Mouse (Mus musculus): Measurements from ENCODE around the gene Akip1. TPM values are rescaled to one million over a fixed set of nuclear protein-coding genes. Genes with fewer than 3 reads are reported as not detected.

Akip1 gene
- total RNA-seq, 2 experiments from 2014 or later, result 12.7 to 12.8 TPM

- no peak for DNase-seq (ENCODE audit: low spot score)
- intact Hi-C loops (cut with DNase I), result no loop called here
Measured at GRCm38 (mm10) chr7:109704016-109704377, 507 bp downstream of the Akip1 start.

GRCm38 (mm10) chr7:109704461-109704860 is 971 bp downstream of the Akip1 start:
- DNase-seq (ENCODE audit: low spot score), result no peak
- intact Hi-C loops (cut with DNase I), result no loop called here

DNA sequence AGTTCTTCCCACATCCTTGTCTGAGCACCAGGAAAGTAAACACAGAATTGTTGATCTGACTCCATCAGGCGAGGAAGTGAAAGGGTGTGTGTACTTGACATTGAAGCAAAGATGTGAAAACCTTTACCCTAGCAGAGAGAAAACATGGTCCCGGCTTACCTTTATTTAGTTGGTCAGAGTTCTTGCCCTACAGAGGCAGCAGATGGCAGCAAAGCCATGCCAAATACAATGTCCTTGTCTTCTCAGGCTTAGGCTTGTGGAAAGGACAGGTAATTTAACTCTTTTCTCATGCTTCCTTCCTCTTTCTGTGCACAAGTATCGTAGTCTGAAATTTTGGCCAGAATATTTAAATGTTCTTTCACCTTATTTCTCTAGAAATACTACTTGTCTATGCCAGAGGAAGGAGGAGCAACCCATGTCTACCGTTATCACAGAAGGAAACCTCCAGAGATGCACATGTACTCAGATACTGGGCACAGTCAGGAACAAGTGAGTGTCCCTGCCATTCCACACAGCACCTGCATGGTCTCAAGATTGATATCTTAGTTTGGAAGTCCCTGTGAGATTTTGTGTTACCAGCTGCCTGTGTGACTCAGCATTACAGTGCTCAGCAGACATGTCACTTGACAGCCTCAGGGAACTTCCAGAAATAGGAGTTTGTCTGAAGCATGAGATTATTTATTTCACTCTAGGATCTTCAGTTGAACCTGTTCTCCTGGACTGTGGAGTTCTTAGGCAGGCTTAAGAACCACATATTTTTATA is 3.7 kb downstream of the Akip1 start:
- no peak for DNase-seq (ENCODE audit: low spot score)

GRCm38 (mm10) chr7:109708961-109709382 is 5.5 kb downstream of the Akip1 start:
- intact Hi-C loops (cut with DNase I), result loop anchor here (5.0 kb wide), 3 partner anchors 182 to 373 kb away; no protein-coding TSS in a partner anchor

More for the DNA sequence above, 3.7 kb downstream of the Akip1 start:
- intact Hi-C loops (cut with DNase I), result loop anchor here (5.0 kb wide), 3 partner anchors 180 to 375 kb away; no protein-coding TSS in a partner anchor

DNA sequence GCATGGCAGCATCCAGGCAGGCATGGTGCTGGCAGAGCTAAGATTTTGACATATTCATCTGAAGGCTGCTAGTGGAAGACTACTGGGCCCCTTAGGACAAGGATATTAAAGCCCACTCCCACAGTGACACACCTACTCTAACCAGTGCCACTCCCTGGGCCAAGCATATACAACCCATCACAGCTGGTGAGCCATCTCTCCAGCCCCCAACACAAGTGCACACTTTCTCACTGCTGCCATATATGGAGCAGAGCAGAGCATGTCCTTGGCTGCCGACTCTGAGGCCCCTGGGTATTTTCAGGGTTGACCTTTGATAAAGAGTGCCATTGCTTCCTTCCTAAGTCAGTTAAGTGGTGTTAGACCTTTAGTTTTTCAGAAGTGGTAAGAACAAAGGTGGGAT is 6.6 kb downstream of the Akip1 start:
- intact Hi-C loops (cut with DNase I), result no loop called here
- DNase-seq (ENCODE audit: low spot score), result no peak

More at GRCm38 (mm10) chr7:109708961-109709382, 5.5 kb downstream of the Akip1 start:
- peak; percentile 49 for DNase-seq (ENCODE audit: low spot score)

GRCm38 (mm10) chr7:109712198-109712597 is 8.7 kb downstream of the Akip1 start:
- DNase-seq (ENCODE audit: low spot score), result no peak
- intact Hi-C loops (cut with DNase I), result no loop called here

GRCm38 (mm10) chr7:109713434-109713982 is 10.0 kb downstream of the Akip1 start:
- intact Hi-C loops (cut with DNase I), result no loop called here
- no peak for DNase-seq (ENCODE audit: low spot score)

GRCm38 (mm10) chr7:109719286-109719685 is 15.8 kb downstream of the Akip1 start:
- intact Hi-C loops (cut with DNase I), result no loop called here
- no peak for DNase-seq (ENCODE audit: low spot score)

GRCm38 (mm10) chr7:109722618-109723017 is 19.1 kb downstream of the Akip1 start:
- intact Hi-C loops (cut with DNase I), result no loop called here
- no peak for DNase-seq (ENCODE audit: low spot score)

- intact Hi-C loops (cut with DNase I), result no loop called here
- DNase-seq (ENCODE audit: low spot score), result no peak
Measured at GRCm38 (mm10) chr7:109723114-109723513, 19.6 kb downstream of the Akip1 start.

DNA sequence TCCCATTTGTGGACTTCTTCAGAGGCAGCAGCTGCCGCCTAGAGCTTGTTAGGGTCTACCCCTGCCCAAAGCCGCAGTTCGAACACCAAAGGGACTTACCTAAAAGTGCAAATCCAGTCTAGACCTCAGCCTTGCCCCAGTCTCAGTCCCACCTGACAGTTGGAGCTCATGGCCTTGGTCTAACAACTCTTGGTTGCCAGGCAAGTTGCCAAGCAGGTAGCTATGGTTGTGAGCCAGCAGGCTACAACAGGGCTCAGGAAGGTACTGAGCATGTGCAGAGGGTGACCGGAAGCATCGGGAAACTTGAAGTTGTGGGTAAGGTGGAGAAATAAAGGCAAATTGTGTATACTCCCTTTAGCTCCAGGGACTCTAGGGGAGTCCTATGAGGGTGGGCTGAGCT is 20.2 kb downstream of the Akip1 start, which contains the start of gene BC051019:
TSS of gene BC051019 (minus strand) at position 154 of the 400 bp plus-strand sequence.
- intact Hi-C loops (cut with DNase I), result no loop called here
- DNase-seq (ENCODE audit: low spot score), result no peak

- intact Hi-C loops (cut with DNase I), result no loop called here
- DNase-seq (ENCODE audit: low spot score), result no peak
Measured at GRCm38 (mm10) chr7:109731626-109732025, 28.1 kb downstream of the Akip1 start, which contains the start of gene Ascl3. TSS of gene Ascl3 (minus strand) at chr7:109731726.

- DNase-seq (ENCODE audit: low spot score), result no peak
- intact Hi-C loops (cut with DNase I), result no loop called here
Measured at GRCm38 (mm10) chr7:109734806-109735205, 31.3 kb downstream of the Akip1 start.

DNA sequence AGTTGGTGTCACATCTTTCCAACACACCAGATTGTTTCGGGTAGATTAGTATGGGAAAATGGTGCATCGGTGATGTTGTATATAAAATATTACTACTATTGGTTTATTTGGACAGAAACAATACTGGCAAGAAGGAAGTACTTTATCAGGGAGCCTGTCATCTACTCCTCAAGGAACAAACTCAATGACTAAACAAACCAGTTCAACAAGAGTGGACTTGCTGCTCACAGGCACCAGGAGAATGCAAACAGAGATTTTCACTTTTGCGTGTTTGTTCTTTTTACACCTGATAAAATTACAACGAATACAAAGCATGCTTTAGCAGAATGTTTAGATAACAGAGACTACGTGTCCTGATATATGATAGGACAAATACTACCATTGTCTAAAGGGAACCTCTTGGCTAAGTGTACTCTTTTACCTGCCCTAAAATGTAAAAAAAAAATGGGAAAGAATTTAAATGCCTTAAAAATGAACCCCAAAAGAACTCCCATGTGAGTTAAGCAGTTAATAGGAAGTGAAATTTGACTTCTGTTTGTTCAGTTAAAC is 36.4 kb downstream of the Akip1 start:
- DNase-seq (ENCODE audit: low spot score), result no peak
- intact Hi-C loops (cut with DNase I), result no loop called here

DNA sequence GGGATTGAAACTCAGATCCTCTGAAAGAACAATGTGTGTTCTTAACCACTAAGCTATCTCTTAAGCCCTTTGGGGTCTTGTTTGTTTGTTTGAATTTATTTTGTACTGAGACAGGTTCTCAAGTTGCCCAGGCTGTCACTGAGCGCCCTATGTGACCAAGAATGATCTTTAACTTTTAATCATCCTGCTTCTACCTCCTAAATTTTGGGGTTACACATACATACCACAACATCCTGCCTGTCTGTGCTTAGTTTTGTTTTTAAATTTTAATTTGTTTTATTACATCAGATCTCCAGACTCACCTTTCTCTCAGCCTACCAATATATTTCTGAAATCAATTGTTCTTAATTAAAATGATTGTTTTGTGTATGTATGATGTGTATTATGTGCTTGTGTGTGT is 37.6 kb downstream of the Akip1 start:
- intact Hi-C loops (cut with DNase I), result no loop called here
- DNase-seq (ENCODE audit: low spot score), result no peak

DNA sequence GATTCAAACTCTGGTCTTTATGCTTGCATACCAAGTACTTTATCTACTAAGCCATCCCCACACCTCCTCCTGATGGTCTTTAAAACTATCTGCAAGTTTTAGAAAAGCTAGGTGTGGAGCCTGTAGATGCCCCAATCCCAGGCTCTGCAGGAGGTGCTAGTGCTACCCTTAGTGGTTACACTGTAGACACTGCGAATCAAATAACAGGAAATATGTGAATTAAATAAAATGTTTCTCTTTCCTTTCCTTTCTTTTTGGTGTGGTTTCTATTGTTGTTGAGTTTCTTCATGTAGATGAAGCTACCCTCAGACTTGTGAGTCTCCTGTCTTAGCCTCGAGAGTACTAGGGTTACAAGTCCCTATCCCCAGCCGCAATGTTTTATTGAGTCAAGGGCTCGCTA is 38.2 kb downstream of the Akip1 start:
- no peak for DNase-seq (ENCODE audit: low spot score)
- intact Hi-C loops (cut with DNase I), result no loop called here

DNA sequence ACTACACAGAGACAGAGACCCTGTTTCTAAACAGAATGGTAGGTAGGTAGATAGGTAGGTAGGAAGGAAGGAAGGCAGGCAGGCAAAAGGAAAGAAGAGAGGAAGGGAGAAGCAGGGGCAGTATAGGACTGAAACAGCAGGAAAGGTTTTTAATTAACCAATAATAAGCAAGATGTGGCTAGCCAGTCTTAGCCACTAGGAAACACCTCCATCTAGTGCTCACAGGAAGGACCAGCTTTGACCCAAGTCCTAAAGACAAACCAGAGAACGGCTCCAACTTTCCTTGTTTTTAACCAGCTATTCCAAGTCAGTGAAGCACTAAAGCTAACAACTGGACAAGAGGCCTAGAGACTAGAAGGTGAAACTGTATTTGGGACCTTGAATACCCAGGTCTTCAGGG is 44.3 kb downstream of the Akip1 start:
- intact Hi-C loops (cut with DNase I), result no loop called here
- no peak for DNase-seq (ENCODE audit: low spot score)

- DNase-seq (ENCODE audit: low spot score), result no peak
- intact Hi-C loops (cut with DNase I), result no loop called here
Measured at GRCm38 (mm10) chr7:109751427-109752007, 48.0 kb downstream of the Akip1 start.

DNA sequence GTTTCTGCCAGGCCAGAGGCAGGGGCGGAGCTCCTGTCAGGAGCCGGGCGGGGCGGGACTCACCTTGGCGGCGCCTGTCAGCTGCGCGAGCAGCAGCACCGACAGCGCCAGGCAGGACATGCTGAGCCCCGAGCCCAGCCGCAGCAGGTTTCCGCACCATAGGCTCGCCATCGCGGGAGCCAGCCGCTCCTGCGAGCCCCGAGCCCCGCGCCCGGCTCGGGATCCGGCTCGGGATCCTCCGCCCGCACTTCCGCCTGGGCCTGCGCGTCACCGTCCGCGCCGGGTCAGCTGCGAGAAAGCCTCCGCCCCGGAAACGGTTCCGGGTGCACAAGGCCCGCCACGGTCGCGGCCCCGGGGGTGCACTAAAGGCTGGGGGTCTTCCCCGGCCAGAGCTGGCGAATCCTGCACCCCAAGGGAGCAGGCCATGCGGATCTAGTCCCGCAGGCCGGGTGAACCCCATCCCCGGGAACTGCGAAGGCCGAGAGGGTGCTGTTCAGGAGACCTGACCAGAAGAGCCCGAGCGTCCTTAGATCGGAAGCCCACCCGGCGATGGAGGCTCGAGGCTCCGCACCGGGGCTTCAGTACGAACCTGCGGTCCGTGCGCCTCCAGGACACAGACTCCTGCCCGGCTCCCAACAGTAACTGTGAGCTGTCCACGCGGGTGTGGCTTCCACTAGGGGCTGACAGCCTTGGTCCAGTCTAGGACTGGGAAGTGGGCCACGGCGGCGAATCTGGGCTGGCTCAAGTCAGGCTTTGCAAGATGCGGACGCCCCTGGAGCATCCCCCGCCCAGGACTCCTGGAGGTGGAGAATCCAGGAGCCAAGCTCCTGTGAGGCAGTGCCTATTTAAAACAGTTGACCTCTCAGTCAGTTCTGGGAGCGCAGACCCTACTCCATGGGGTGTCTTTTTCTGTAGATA is 48.8 kb downstream of the Akip1 start, which contains the start of gene Tmem9b:
TSS of gene Tmem9b (minus strand) at position 868 of the 918 bp plus-strand sequence.
- intact Hi-C loops (cut with DNase I), result no loop called here

DNA sequence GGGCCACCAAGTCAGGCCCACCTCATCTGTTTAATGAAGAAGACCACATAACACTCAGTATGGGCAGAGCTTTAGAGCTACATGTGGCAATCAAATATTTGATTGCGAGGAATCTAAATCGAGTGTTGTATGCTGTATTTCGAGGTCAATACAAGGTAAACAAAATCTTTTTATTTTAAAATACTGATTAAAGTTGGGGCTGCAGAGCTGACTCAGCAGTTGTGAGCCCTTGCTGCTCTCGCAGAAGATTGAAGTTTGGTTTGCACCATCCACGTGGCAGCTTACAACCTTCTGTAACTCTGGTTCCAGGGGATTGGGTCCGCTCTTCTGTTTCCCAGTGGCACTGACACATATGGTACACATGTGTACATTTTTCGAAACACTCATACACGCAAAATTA is 50.5 kb downstream of the Akip1 start:
- intact Hi-C loops (cut with DNase I), result no loop called here
- DNase-seq (ENCODE audit: low spot score), result no peak

More for the DNA sequence above, 48.8 kb downstream of the Akip1 start, which contains the start of gene Tmem9b:
- DNase-seq (ENCODE audit: low spot score), result peak; percentile 75
